Mouse (Mus musculus): ENCODE measurements around the gene Gm2026.
"Not testable (repeated sequence)": the region's sequence is repeated elsewhere in the genome, so short reads cannot be mapped to it uniquely, and the experiment has no call there.

Gene Gm2026

DNA sequence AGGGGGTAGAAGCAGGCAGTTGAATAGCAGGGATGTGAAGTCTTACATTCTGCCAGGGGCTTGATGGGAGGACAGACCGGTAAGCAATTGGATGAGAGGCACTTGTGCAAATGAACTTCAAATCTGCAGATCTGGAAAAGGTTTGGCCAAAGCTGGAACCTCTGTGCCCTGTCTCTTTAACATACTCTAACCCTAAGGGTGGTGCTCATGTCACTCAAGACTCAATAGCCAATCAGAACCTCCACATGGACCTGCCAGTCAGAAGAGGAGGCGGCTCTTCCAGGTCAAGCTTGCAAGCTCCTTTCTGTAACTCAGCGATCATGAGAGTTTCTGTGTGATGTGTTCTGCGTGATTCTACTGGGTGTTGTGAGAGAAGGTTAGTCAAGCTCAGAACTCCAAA lies at the start of gene Gm2026:
TSS of gene Gm2026 (plus strand) at position 301 of the 400 bp plus-strand sequence.
- not testable (repeated sequence) for DNase-seq (ENCODE audit: low spot score)

DNA sequence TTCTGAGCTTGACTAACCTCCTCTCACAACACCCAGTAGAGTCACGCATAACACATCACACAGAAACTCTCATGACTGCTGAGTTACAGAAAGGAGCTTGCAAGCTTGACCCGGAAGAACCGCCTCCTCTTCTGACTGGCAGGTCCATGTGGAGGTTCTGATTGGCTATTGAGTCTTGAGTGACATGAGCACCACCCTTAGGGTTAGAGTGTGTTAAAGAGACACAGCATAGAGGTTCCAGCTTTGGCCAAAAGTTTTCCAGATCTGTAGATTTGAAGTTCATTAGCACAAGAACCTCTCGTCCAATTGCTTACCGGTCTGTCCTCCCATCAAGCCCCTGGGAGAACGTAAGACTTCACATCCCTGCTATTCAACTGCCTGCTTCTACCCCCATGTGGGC lies 34.1 kb upstream of the Gm2026 start, which contains the start of gene Zfp966:
TSS of gene Zfp966 (minus strand) at position 101 of the 400 bp plus-strand sequence.
- DNase-seq (ENCODE audit: low spot score), result not testable (repeated sequence)
